Mouse (Mus musculus): ENCODE measurements around the gene Lrriq3. TPM values are rescaled to one million over a fixed set of nuclear protein-coding genes. Genes with fewer than 3 reads are reported as not detected.

Gene Lrriq3
- polyA plus RNA-seq, 1 experiment from 2014 or later, result 0.45 TPM

GRCm38 (mm10) chr3:155137737-155138136 lies 44.5 kb downstream of the Lrriq3 start:
- ATAC-seq (ENCODE audit: low read depth), result no peak
- Histone ChIP-seq H3K27ac (replicated peaks) (no peak overlapping the region), H3K36me3 (no peaks in the 10 kb centered on the region), H3K9ac (no peak overlapping the region), H3K4me2 (no peak overlapping the region), H3K4me1 (replicated peaks) (no peaks in the 10 kb centered on the region), H3K9me3 (no peaks in the 10 kb centered on the region), H3K27me3 (no peaks in the 10 kb centered on the region), H3K4me3 (no peak overlapping the region)
- WGBS, result 87% methylated on average over 5 of the region's 5 CpGs

- WGBS, result 92% methylated on average over 11 of the region's 11 CpGs
Observed at GRCm38 (mm10) chr3:155141047-155141446, 47.8 kb downstream of the Lrriq3 start.

GRCm38 (mm10) chr3:155144368-155144767 lies 51.1 kb downstream of the Lrriq3 start:
- Histone ChIP-seq H3K4me1 (replicated peaks) (no peaks in the 10 kb centered on the region), H3K9me3 (no peaks in the 10 kb centered on the region), H3K36me3 (no peaks in the 10 kb centered on the region), H3K9ac (no peak overlapping the region), H3K4me3 (no peak overlapping the region), H3K4me2 (no peak overlapping the region), H3K27me3 (no peaks in the 10 kb centered on the region), H3K27ac (replicated peaks) (no peak overlapping the region)
- no peak for ATAC-seq (ENCODE audit: low read depth)
- WGBS, result 93% methylated on average over 1 of the region's 1 CpGs

More at GRCm38 (mm10) chr3:155141047-155141446, 47.8 kb downstream of the Lrriq3 start:
- H3K4me1 ChIP-seq (replicated peaks), result no peaks in the 10 kb centered on the region
- H3K4me3 ChIP-seq, result no peak overlapping the region
- H3K27ac ChIP-seq (replicated peaks), result no peak overlapping the region
- H3K9me3 ChIP-seq, result no peaks in the 10 kb centered on the region
- H3K27me3 ChIP-seq, result no peaks in the 10 kb centered on the region
- no peak overlapping the region for H3K4me2 ChIP-seq
- no peak overlapping the region for H3K9ac ChIP-seq
- no peaks in the 10 kb centered on the region for H3K36me3 ChIP-seq
- ATAC-seq (ENCODE audit: low read depth), result no peak

DNA sequence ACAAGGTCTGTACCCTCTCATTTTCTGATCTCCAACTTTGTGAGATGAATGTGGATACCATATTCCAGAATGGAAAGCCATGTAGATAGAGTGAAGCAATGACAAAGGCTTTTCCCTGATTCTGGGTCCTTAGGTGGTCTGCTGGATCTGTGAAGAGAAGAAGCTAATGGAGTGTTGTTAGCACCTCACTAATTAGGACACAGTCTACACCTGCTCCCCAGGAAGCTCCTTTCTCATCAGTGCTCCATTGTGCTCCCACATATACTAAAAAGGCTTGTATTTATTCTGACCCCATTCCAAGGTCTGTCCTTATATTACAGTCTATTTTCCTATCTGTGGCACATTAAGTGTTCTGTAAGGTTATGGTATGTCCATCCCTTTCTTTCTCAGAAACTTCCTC lies 68.6 kb downstream of the Lrriq3 start:
- no peaks in the 10 kb centered on the region for H3K36me3 ChIP-seq
- ATAC-seq (ENCODE audit: low read depth), result no peak
- H3K4me1 ChIP-seq (replicated peaks), result no peaks in the 10 kb centered on the region

DNA sequence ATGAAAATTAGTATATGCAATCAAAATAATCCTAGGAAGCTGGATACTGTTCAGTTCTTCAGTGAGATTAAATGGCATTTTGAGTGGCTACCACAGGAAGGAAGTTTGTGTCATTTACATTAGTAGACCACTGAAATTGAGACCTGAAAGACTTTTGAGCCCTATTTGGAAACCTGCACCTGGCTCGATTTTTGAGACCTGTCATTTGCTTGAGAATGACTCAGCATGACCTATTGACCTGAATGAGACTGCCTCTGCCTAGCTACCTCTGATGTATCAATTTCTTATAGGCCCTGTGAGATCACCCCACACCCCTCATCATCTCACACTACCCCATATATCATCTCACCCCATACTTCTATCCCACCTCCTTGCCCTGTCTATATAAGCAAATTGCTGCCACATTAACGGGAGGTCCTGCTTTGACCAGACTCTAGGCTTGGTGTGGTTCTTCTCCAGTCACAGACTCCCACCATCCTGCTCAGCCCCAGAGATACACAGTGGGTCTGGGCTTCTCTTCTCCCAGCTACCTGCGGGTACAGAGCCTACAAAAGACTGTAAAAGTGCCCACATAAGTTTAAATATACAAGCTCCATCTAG lies 87.2 kb downstream of the Lrriq3 start:
- no peak for ATAC-seq (ENCODE audit: low read depth)
- Histone ChIP-seq H3K27ac (replicated peaks) (no peak overlapping the region), H3K4me1 (replicated peaks) (no peaks in the 10 kb centered on the region), H3K27me3 (no peaks in the 10 kb centered on the region), H3K4me2 (no peak overlapping the region), H3K4me3 (no peak overlapping the region), H3K9ac (no peak overlapping the region), H3K9me3 (no peaks in the 10 kb centered on the region), H3K36me3 (no peaks in the 10 kb centered on the region)
- 77% methylated on average over 3 of the region's 3 CpGs for WGBS

More for the DNA sequence above, 68.6 kb downstream of the Lrriq3 start:
- no peak overlapping the region for H3K27ac ChIP-seq (replicated peaks)
- no peak overlapping the region for H3K4me3 ChIP-seq
- no peaks in the 10 kb centered on the region for H3K27me3 ChIP-seq
- no peak overlapping the region for H3K4me2 ChIP-seq
- no peak overlapping the region for H3K9ac ChIP-seq
- H3K9me3 ChIP-seq, result no peaks in the 10 kb centered on the region

DNA sequence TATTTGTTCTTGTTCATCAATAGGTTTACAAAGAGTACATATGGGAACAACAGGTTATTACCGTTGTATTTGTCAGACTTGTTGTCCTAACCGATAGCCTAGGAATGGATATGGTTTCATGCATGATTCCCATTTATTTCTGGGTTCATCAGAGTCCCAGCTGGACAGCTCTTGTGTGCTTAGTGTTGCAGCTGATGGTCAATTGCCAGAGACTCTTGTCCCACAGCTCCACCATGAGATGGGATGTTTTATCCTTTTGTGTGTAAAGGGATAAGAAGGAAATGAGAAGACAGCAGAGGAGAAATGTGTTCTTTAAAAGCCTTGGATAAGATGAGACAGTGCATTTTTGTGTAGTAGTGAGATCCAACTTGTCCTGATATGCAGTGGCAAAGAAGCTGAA lies 93.2 kb downstream of the Lrriq3 start:
- no peaks in the 10 kb centered on the region for H3K4me1 ChIP-seq (replicated peaks)
- 77% methylated on average over 2 of the region's 2 CpGs for WGBS
- no peaks in the 10 kb centered on the region for H3K36me3 ChIP-seq
- ATAC-seq (ENCODE audit: low read depth), result no peak
- no peak overlapping the region for H3K4me3 ChIP-seq
- H3K4me2 ChIP-seq, result no peak overlapping the region
- no peaks in the 10 kb centered on the region for H3K9me3 ChIP-seq
- no peaks in the 10 kb centered on the region for H3K27me3 ChIP-seq
- H3K9ac ChIP-seq, result no peak overlapping the region
- no peak overlapping the region for H3K27ac ChIP-seq (replicated peaks)

GRCm38 (mm10) chr3:155188857-155189256 lies 95.6 kb downstream of the Lrriq3 start:
- H3K4me3 ChIP-seq, result no peak overlapping the region
- H3K4me1 ChIP-seq (replicated peaks), result no peaks in the 10 kb centered on the region
- H3K36me3 ChIP-seq, result no peaks in the 10 kb centered on the region
- no peak overlapping the region for H3K27ac ChIP-seq (replicated peaks)
- no peaks in the 10 kb centered on the region for H3K9me3 ChIP-seq
- no peak overlapping the region for H3K4me2 ChIP-seq
- ATAC-seq (ENCODE audit: low read depth), result no peak
- H3K27me3 ChIP-seq, result no peaks in the 10 kb centered on the region
- 86% methylated on average over 2 of the region's 2 CpGs for WGBS
- H3K9ac ChIP-seq, result no peak overlapping the region

DNA sequence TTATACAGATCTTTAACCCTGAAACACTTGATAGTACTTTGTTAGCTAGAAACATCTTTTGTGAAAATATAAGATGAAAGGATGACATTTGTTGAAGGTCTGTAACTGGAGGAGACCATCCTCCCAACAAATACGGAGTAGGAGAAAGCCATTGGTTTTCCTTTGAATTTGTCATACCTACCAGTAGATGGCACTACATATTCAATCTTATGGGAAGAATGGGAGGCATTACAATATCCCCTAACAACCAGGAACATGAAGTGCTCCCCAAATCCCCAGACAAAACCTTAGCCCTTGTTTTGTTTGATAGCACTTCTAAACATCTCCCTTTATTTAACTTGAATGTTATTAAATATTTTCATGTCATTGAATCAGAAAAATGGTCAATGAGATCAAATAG lies 141.7 kb downstream of the Lrriq3 start:
- 12% methylated on average over 1 of the region's 1 CpGs for WGBS
- peak; percentile 61 for ATAC-seq (ENCODE audit: low read depth)
- no peaks in the 10 kb centered on the region for H3K9me3 ChIP-seq

DNA sequence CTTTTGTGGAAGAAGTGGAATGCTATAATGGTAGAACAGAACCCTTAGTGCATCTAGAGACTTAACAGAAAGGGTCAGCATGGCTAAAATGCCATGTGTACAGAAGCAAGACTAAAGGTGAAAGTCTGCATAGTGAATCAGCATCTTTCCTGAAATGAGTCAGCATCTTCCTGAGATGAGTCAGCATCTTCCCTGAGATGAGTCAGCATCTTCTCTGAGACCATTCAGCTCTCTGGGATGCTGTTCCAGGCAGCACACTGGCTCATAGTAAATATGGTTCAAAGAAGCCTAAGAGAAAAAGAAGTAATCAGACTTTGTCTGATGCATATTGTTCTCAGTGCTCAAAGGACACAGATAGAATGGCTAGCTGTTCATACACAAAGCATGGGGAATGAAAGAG lies 142.3 kb downstream of the Lrriq3 start:
- Histone ChIP-seq H3K36me3 (no peaks in the 10 kb centered on the region), H3K4me2 (no peak overlapping the region), H3K27me3 (no peaks in the 10 kb centered on the region), H3K4me1 (replicated peaks) (no peaks in the 10 kb centered on the region), H3K9ac (no peak overlapping the region), H3K9me3 (no peaks in the 10 kb centered on the region), H3K4me3 (no peak overlapping the region), H3K27ac (replicated peaks) (no peak overlapping the region)
- no peak for ATAC-seq (ENCODE audit: low read depth)

More for the DNA sequence above, 141.7 kb downstream of the Lrriq3 start:
- Histone ChIP-seq H3K9ac (no peak overlapping the region), H3K4me3 (no peak overlapping the region), H3K4me1 (replicated peaks) (no peaks in the 10 kb centered on the region), H3K4me2 (no peak overlapping the region), H3K36me3 (no peaks in the 10 kb centered on the region), H3K27me3 (no peaks in the 10 kb centered on the region), H3K27ac (replicated peaks) (no peak overlapping the region)

Other genes starting within 250 kb of the Lrriq3 start
- not detected in 2 replicates for gene Tnni3k, start 38.0 kb upstream of the Lrriq3 start, polyA plus RNA-seq (2015; fragmentation: Nextera tagmentation; extraction: Ambion mirVana)
- 16.4 and 18.0 TPM in 2 replicates for gene Fpgt, start within 50 bp of the Lrriq3 start, polyA plus RNA-seq (2015; fragmentation: Nextera tagmentation; extraction: Ambion mirVana)